Mouse (Mus musculus) cerebellum, postnatal 4 days (tissue): Measurements from ENCODE around the gene Stard7.

Source experiments
- DNase-seq, 2 experiments: peaks; one replicate each; pipeline ENCODE4 v3.0.0; 2022; ENCODE audit warnings: low spot score in 2 of 2, mixed read lengths in 1 of 2

The Stard7 gene

DNA sequence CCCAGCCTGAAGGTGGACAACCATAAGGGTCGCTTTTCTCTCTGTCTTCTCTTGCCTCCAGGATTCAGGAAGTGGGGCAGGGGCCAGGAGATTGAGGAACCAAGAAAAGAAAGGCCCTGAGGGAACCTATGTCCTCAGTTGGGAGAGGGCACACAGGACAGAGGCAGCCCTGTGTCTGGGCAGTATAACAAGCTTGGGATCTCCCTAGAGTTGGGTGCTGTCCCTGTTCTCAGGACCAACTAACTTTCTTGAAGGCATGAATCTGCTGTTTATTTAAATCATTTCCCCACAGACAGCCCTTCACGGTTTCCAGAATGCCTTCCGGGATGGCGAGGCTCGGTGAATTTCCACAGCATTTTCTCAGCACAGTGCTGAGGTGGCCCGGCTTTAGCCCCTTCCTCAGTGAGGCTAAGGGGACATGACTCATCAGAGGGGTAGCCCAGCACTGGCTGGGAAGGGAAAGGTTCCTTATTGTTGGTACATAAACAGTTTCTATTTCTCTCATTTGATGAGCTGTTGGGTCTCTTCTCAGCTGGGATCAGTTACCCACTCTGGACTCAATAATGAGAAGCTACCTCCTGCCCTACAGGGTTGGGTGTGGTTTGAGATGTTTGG, 52.8 kb downstream of the Stard7 start:
- DNase-seq, result no peak

DNA sequence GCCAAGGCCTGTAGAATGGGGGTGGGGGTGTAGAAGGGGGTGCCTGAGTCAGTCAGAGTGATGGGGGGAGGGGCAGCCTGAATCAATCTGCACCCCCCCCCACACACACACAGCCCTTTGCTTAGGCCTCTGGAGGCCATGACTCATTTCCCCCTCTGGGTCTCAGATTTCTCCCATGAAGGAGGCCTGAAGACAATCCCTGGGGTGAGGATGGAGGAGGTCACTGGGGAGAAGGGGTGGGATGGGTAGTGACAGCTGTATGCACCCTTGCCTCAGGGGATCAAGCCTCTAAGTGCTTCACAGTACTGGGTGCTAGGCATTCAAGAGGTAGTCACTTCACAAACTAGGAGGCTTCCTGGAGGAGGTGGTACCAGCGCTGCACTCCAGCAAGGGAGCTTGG, 53.6 kb downstream of the Stard7 start:
- no peak for DNase-seq

- no peak for DNase-seq
These were observed 54.4 kb downstream of the Stard7 start for GRCm38 (mm10) chr2:127324456-127324855.

DNA sequence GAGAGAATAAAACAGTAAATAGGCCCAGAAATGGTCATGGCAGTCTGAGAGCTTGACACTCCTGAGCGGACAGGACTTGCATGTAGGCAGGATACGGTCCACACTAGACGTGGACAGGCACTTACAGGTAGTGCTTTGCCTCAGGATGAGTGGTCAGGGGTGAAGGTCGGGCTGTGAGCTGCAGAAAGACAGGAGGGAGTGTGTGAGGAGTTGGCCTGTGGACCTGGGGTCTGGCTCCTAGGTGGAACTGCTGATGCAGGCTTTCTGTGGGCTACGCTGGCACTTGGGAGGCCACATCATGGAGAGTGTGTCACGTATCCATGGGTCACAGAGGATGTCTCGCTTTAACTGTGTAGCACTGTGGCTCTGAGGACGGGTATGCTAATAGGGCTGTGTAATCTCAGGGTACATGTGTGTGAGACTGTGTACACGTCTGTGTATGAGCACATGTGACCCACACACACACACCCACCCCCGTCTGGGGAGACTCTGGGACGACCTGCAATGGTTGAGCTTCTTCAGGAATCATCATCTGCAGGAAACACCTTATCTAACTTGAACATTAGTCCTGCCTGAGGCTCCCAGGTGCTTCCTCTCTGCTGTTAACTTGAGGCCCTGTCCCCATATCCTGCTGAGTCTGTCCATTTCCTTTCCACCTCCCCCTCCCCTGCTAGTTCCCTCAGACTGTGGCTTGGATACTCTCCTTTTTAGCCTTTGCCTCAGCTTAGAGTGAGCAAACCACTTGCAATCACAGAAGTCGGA, 58.3 kb downstream of the Stard7 start:
- no peak for DNase-seq

GRCm38 (mm10) chr2:127332807-127333570, 63.0 kb downstream of the Stard7 start:
- no peak for DNase-seq

DNA sequence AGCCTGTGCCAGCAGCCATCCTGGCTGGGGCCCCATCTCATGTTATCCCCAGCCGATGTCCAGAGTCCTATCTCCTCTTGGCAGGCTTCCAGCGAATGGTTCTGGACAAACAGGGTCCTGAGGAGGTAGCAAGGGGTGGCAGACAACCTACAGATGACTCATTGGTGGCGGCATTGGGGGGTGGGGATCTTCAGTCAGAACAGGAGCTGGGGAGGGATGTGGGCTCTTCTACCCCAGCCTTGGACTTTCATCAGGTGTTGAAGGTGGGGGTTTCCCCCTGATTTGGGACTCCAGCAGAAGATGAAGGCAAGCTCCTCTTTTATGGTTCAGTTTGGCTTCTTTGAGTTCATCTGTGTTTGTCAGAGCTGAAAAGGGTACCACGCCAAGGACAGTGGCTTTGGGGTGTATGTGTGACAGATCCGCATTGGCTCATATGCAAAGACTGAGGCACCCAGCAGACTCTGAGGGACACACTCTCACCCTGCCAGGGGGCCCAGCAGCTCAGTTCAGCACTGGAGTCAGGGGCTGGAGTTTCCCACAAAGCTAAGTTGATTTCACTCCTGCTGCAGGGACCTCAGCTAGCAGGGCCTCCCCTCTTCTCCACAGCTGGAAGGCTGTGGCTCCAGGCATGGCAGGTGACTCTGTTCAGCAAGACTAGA, 64.1 kb downstream of the Stard7 start:
- no peak for DNase-seq

- no peak for DNase-seq
These were observed 65.1 kb downstream of the Stard7 start for GRCm38 (mm10) chr2:127335078-127335541.

GRCm38 (mm10) chr2:127335767-127336496, 65.9 kb downstream of the Stard7 start, which contains the start of gene Dusp2:
Dusp2 (plus strand) TSS chr2:127336159.
- DNase-seq, result peak in 1 of 2 experiments; percentile 55

DNA sequence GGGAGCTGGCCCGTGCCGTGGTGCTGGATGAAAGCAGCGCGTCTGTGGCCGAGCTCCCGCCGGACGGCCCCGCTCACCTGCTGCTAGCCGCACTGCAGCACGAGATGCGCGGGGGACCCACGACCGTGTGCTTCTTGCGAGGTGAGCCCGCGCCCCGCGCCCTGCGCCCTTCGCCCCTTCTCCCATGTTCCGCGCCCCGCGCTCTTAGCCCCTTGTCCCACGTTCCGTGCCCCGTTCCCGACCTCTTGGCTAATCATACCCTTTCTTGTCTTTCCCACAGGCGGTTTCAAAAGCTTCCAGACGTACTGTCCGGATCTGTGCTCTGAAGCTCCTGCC, 66.4 kb downstream of the Stard7 start:
- DNase-seq, result no peak

GRCm38 (mm10) chr2:127336885-127337284, 66.9 kb downstream of the Stard7 start:
- DNase-seq, result no peak

GRCm38 (mm10) chr2:127337531-127337930, 67.5 kb downstream of the Stard7 start:
- DNase-seq, result peak in 1 of 2 experiments; percentile 27

DNA sequence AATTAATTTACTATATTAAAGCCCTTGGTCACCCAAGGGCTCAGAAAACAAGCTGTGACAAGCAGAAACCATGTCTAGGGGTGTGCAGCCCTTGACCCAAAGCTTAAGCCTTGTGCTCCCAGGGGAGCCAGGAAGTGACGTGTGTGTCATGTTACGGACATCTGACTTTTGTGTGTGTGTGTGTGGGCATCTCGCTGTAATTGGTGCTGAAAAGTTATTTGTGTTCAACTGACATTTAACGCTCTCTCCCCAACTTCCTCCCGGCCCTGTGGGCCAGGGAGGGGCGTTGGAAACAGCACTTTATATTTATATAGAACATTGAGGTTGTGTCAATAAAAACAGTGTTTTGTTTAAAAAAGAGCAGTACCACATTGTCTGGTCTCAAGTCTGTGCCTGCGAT, 68.0 kb downstream of the Stard7 start:
- no peak for DNase-seq

DNA sequence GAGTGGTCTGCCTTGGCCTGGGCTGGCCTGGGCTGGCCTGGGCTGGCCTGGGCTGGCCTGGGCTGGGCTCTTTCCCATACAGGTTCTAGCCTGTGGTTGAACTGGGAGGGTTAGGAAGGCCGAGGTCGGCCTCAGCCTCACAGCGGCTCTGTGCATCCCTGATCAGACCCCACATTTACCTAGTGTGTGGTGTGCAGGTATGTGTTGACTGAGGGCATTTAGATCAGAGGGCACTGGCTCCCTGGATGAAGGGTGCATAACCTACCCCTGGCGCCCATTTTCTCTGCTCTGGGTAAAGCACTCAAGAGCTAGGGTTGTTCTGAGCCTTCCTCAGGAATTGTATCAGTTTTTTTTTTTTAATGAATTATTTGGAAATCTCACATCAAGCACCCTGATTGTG, 68.4 kb downstream of the Stard7 start, which contains the start of gene Astl:
Gene Astl (plus strand): TSS at position 224 of the 400 bp plus-strand sequence.
- DNase-seq, result no peak

DNA sequence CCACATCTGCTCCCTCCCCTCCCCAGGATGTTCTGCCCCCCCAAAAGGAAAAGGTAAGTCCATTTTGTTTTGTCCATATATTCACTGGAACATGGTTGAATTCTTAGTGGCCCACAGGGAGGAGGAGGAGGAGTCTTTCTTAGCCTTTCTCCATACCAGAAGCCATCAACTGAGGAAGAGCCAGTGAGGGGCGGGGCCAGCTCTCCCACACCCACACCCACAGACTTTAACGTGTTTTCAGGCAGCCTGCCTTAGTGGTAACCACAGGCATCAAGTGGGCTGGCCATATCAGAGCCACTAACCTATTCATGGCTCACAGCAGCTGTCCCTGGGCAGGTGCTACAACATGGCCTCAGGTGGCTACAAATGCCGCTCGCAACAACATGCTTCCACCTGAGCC, 68.8 kb downstream of the Stard7 start:
- no peak for DNase-seq

- DNase-seq, result no peak
These were observed 69.2 kb downstream of the Stard7 start for GRCm38 (mm10) chr2:127339262-127339661.

GRCm38 (mm10) chr2:127341159-127341558, 71.1 kb downstream of the Stard7 start:
- DNase-seq, result peak in 1 of 2 experiments; percentile 67

DNA sequence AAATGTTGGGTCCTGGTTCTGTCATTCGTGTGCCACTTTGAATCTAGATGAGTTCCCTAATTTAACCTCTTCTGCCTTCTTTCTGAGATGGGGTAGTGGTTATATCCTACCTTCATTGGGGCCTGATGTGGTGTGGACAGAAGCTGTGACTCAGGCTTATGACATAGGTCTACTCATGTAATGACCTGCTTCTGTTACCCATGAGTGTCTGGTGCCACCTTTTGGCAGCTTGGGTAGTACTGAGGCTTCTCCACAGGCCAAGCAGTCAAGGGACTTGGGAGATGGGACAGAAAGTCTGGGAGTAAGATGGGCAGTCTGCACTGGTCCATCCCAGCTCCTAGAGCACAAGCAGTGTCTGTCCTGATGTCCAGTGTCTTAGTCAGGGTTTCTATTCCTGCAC, 76.3 kb downstream of the Stard7 start:
- DNase-seq, result no peak

DNA sequence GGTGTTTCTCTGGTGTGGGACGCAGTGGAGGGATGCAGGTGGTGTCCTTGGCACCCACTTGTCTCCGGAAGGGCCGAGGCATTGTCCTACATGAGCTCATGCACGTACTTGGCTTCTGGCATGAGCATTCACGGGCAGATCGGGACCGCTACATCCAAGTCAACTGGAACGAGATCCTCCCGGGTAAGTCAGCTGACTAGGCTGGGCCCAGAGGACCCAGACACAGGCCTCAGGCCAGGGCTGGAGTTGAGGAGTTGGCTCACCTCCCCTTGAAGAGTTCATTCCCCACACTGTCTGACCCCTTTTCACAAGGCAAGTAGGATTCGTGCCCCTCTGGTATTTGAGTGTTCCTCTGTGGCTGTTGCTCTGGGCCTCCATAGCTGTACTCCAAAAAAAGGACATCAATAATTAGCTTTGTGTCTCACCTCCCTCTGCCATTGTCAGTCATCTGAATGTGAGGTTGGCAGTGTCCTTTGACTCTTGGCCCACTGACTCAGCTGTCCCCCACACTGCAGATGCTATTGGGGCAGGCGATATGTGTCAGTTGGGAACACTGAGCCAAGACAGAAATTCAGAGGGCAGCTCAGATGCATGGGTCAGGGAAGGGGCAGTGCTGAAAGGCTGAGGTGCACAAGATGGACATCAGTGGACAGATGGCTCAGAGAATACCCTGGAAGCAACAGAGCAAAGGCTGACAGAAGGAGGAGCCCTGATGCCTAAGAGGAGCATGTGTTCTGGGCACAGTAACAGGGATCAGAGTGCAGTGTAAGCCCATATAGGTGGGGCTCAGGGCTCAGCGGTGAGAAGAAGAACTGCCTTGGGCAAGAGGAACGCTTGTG, 77.3 kb downstream of the Stard7 start:
- no peak for DNase-seq
